Mouse (Mus musculus) lung, embryonic 14.5 days (tissue): ENCODE measurements around the gene Cdk2ap2. TPM values are rescaled to one million over a fixed set of nuclear protein-coding genes. Genes with fewer than 3 reads are reported as not detected.

ENCODE experiments used
- ATAC-seq: fragments of 200-750 bp; cut with Nextera tagmentation; 2 replicates; pipeline ENCODE4 v1.8.0; 2017; ENCODE audit warnings: mild to moderate bottlenecking, moderate TSS enrichment, moderate library complexity; ENCODE audit not compliant: insufficient read depth
- DNase-seq: peaks from one replicate; pipeline ENCODE4 v3.0.0-alpha.2; 2015
- H3K27ac ChIP-seq: fragments of 300-500 bp; sonication (generic); 2 replicates; pipeline ENCODE4 v1.5.1; 2014; ENCODE audit warnings: low read depth, mild to moderate bottlenecking, moderate library complexity
- H3K27me3 ChIP-seq: fragments of 300-500 bp; sonication (generic); 2 replicates; pipeline ENCODE4 v1.6.1; 2014; ENCODE audit warnings: low read length, control low read depth; ENCODE audit not compliant: insufficient read depth
- H3K36me3 ChIP-seq: fragments of 300-500 bp; sonication (generic); 2 replicates; pipeline ENCODE4 v1.6.1; 2014; ENCODE audit warnings: control low read depth; ENCODE audit not compliant: insufficient read depth
- H3K4me1 ChIP-seq: fragments of 300-500 bp; sonication (generic); 2 replicates; pipeline ENCODE4 v1.6.1; 2014; ENCODE audit warnings: antibody characterized with exemption, control low read depth; ENCODE audit not compliant: insufficient read depth
- H3K4me2 ChIP-seq: fragments of 300-500 bp; sonication (generic); 2 replicates; pipeline ENCODE4 v1.6.1; 2014; ENCODE audit warnings: mild to moderate bottlenecking
- H3K4me3 ChIP-seq: fragments of 300-500 bp; sonication (generic); 2 replicates; pipeline ENCODE4 v1.5.1; 2014; ENCODE audit warnings: low read depth, low read length
- H3K9ac ChIP-seq: fragments of 300-500 bp; sonication (generic); 2 replicates; pipeline ENCODE4 v1.6.1; 2014
- H3K9me3 ChIP-seq: fragments of 300-500 bp; sonication (generic); 2 replicates; pipeline ENCODE4 v1.6.1; 2016; ENCODE audit warnings: low read depth, low read length, control low read depth
- CTCF ChIP-seq: IDR thresholded peaks from 2 replicates; pipeline ENCODE4 v1.5.1; 2016; ENCODE audit warnings: antibody characterized with exemption, low read depth
- WGBS: fragments of 180-500 bp; shearing (Covaris S2); extraction: QIAGEN DNeasy Blood & Tissue Kit; methylation state at CpG from one replicate; pipeline ENCODE4 v1.1.7; 2014; 5-methylcytosine and 5-hydroxymethylcytosine counted together
- polyA plus RNA-seq: library from polyadenylated mRNA; unstranded; fragments of >200 nt; fragmentation: Nextera tagmentation; extraction: Ambion mirVana; gene quantifications from 2 replicates; pipeline ENCODE4 v1.2.1, GENCODE M21; 2014

Cdk2ap2 gene
- polyA plus RNA-seq, 1 experiment from 2014 or later = 76.6 TPM

GRCm38 (mm10) chr19:4081394-4081793 is 15.6 kb upstream of the Cdk2ap2 start, which contains the start of gene Cabp2:
TSS of gene Cabp2 (plus strand) at chr19:4081578.
- no peak for DNase-seq
- no peak for ATAC-seq
- H3K4me1 ChIP-seq = no peaks in the 10 kb centered on the region
- WGBS = 58% methylated on average over 3 of the region's 3 CpGs
- H3K4me3 ChIP-seq = no peak within 1 kb of the TSS
- H3K36me3 ChIP-seq = no peaks in the 10 kb centered on the region
- no peaks in the 10 kb centered on the region for H3K9me3 ChIP-seq
- no peak within 1 kb of the TSS for H3K27ac ChIP-seq
- H3K9ac ChIP-seq = no peak within 1 kb of the TSS
- no peak for TF ChIP-seq CTCF
- H3K4me2 ChIP-seq = no peak within 1 kb of the TSS
- H3K27me3 ChIP-seq = no peaks in the 10 kb centered on the region

- no peak for TF ChIP-seq CTCF
- ATAC-seq = no peak
- H3K27ac ChIP-seq = no peak overlapping the region
- no peaks in the 10 kb centered on the region for H3K4me1 ChIP-seq
- 73% methylated on average over 11 of the region's 11 CpGs for WGBS
- no peak overlapping the region for H3K4me3 ChIP-seq
- no peaks in the 10 kb centered on the region for H3K27me3 ChIP-seq
- no peak overlapping the region for H3K9ac ChIP-seq
- H3K36me3 ChIP-seq = no peaks in the 10 kb centered on the region
- no peak overlapping the region for H3K4me2 ChIP-seq
- H3K9me3 ChIP-seq = no peaks in the 10 kb centered on the region
- DNase-seq = no peak
Observed at GRCm38 (mm10) chr19:4082219-4082965, 14.6 kb upstream of the Cdk2ap2 start.

- WGBS = 76% methylated on average over 7 of the region's 7 CpGs
Observed at GRCm38 (mm10) chr19:4083316-4083715, 13.7 kb upstream of the Cdk2ap2 start.

GRCm38 (mm10) chr19:4083826-4084225 is 13.2 kb upstream of the Cdk2ap2 start:
- 23% methylated on average over 8 of the region's 8 CpGs for WGBS
- no peaks in the 10 kb centered on the region for H3K36me3 ChIP-seq
- DNase-seq (peak; percentile 15), ATAC-seq (peak; percentile 31; the same call in 1 of the 2 replicates)
- no peak overlapping the region for H3K4me2 ChIP-seq
- no peaks in the 10 kb centered on the region for H3K27me3 ChIP-seq
- H3K27ac ChIP-seq = no peak overlapping the region
- no peaks in the 10 kb centered on the region for H3K9me3 ChIP-seq
- H3K4me3 ChIP-seq = no peak overlapping the region
- H3K9ac ChIP-seq = no peak overlapping the region
- TF ChIP-seq CTCF = peak; percentile 41
- H3K4me1 ChIP-seq = no peaks in the 10 kb centered on the region

More at GRCm38 (mm10) chr19:4083316-4083715, 13.7 kb upstream of the Cdk2ap2 start:
- no peak for TF ChIP-seq CTCF
- Histone ChIP-seq H3K4me1 (no peaks in the 10 kb centered on the region), H3K36me3 (no peaks in the 10 kb centered on the region), H3K4me2 (no peak overlapping the region), H3K4me3 (no peak overlapping the region), H3K27me3 (no peaks in the 10 kb centered on the region), H3K9me3 (no peaks in the 10 kb centered on the region), H3K9ac (no peak overlapping the region), H3K27ac (no peak overlapping the region)
- DNase-seq = no peak
- ATAC-seq = no peak

GRCm38 (mm10) chr19:4084984-4085383 is 12.0 kb upstream of the Cdk2ap2 start:
- H3K36me3 ChIP-seq = no peaks in the 10 kb centered on the region
- H3K27me3 ChIP-seq = no peaks in the 10 kb centered on the region
- no peak overlapping the region for H3K27ac ChIP-seq
- H3K9ac ChIP-seq = no peak overlapping the region
- ATAC-seq (no peak), DNase-seq (no peak)
- H3K4me1 ChIP-seq = no peaks in the 10 kb centered on the region
- H3K4me2 ChIP-seq = no peak overlapping the region
- WGBS = 75% methylated on average over 1 of the region's 1 CpGs
- H3K9me3 ChIP-seq = no peaks in the 10 kb centered on the region
- TF ChIP-seq CTCF = peak; percentile 15; the same call in 1 of the 2 replicates
- H3K4me3 ChIP-seq = no peak overlapping the region

GRCm38 (mm10) chr19:4086156-4086555 is 10.8 kb upstream of the Cdk2ap2 start:
- ATAC-seq (no peak), DNase-seq (no peak)
- H3K9ac ChIP-seq = no peak overlapping the region
- H3K27ac ChIP-seq = no peak overlapping the region
- H3K4me2 ChIP-seq = no peak overlapping the region
- no peak overlapping the region for H3K4me3 ChIP-seq
- H3K36me3 ChIP-seq = no peaks in the 10 kb centered on the region
- WGBS = 85% methylated on average over 15 of the region's 15 CpGs
- H3K9me3 ChIP-seq = no peaks in the 10 kb centered on the region
- H3K4me1 ChIP-seq = no peaks in the 10 kb centered on the region
- no peaks in the 10 kb centered on the region for H3K27me3 ChIP-seq
- no peak for TF ChIP-seq CTCF

- ATAC-seq (no peak), DNase-seq (no peak)
- Histone ChIP-seq H3K27me3 (no peaks in the 10 kb centered on the region), H3K4me1 (no peaks in the 10 kb centered on the region), H3K9me3 (no peaks in the 10 kb centered on the region), H3K4me2 (no peak overlapping the region), H3K9ac (no peak overlapping the region), H3K36me3 (no peaks in the 10 kb centered on the region), H3K4me3 (no peak overlapping the region), H3K27ac (no peak overlapping the region)
- no peak for TF ChIP-seq CTCF
- WGBS = 77% methylated on average over 5 of the region's 5 CpGs
Observed at GRCm38 (mm10) chr19:4087090-4087489, 9.9 kb upstream of the Cdk2ap2 start.
